Mouse (Mus musculus) bone marrow, adult 2 months (tissue): ENCODE results near the gene Prdm16.

Experiments
- CTCF ChIP-seq: fragments of 200-500 bp; IDR thresholded peaks from 2 replicates; pipeline ENCODE4 v1.5.1; 2011; ENCODE audit warnings: low read length, control low read depth; ENCODE audit not compliant: control insufficient read depth, insufficient read depth
- POLR2A ChIP-seq: fragments of 200-500 bp; IDR thresholded peaks from 2 replicates; pipeline ENCODE4 v1.6.1; 2011; ENCODE audit warnings: low read depth, mild to moderate bottlenecking, control low read depth, low read length, borderline replicate concordance; ENCODE audit not compliant: control insufficient read depth

DNA sequence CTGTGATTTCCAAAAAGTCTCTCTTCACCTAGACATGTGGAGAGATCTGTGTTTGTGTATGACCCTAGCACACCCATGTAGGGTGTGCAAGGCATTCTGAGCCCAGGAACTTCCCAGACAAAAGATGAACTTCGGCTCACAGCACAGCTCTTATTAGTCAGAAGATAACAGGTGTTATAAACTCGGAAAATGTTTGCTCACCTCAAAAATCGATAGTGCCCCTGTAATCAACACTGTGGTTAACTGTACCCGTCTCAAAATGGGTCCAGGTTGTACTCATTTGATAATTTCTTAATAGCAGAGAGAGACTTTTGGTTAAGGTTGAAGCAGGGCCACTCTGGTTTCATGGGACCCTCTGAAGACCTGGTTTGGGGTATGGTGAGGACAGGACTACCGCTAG lies 140.2 kb downstream of the Prdm16 start:
- TF ChIP-seq CTCF (no peak), POLR2A (no peak)
